Mouse (Mus musculus) right cerebral cortex, adult 2 months (tissue): Measurements from ENCODE around the gene Creb5.

Source experiments
- DNase-seq, 2 experiments: peaks; one replicate each; pipeline ENCODE4 v3.0.0; 2021 to 2022; ENCODE audit warnings: low spot score in 2 of 2

Gene Creb5

GRCm38 (mm10) chr6:53429891-53430290, 142.8 kb downstream of the Creb5 start:
- no peak for DNase-seq

DNA sequence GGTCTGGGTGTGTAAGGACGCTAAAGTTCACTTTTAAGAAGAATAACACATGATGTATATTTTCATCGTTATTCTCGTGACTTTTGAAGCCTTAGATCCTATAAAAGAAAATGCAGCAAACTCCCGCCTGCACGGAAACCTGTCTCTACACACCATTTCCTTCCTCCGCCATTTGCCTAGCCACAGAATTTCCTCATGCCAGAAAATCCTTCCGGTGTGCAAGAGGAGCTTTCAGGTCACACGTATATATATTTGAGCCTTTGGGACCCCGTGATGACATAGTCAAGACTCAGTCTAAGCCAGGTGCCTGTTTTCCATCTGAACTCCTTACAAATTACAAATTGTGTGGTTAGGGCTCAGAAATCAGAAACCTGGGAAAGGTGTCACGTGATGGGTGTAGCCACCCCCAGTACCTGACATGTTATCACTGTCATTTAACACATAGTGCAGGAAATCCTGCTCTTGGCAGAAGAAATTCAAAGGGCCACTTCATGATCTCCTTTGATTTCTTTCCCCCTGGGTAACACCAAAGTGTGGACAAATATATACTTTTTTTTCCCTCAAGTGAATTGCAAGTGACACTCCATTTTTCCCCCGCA, 158.9 kb downstream of the Creb5 start:
- no peak for DNase-seq

- DNase-seq: no peak
These were observed 160.4 kb downstream of the Creb5 start for GRCm38 (mm10) chr6:53447479-53447878.

DNA sequence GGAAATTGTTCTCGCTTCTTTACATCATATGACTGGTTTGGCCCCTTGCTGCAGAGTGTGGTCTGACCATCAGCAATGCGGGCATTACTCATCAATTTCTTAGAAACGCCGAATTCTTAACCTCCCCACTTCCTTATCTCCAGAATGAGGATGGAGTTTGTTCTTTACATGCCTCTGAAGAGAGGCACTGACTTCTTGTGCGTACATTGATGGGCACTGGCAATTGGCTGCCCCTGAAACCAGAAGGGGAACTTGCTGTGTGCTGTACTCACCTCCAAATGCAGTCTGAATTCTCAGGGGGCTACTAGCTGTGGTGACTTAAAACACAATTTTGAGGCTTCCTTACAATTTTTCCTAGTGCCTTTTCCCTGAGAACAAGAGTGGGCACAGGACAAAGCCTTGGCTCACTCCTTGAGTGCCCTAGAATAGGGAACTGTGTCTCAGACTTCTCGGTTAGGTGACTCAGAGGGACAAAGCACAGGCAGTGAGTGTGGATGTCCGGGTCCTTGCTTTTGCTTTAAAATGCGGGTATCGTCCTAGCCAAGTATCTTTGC, 161.3 kb downstream of the Creb5 start:
- DNase-seq: no peak

GRCm38 (mm10) chr6:53449437-53450173, 162.5 kb downstream of the Creb5 start:
- DNase-seq: no peak

GRCm38 (mm10) chr6:53450494-53450893, 163.4 kb downstream of the Creb5 start:
- peak; percentile 16 to 21 for DNase-seq

DNA sequence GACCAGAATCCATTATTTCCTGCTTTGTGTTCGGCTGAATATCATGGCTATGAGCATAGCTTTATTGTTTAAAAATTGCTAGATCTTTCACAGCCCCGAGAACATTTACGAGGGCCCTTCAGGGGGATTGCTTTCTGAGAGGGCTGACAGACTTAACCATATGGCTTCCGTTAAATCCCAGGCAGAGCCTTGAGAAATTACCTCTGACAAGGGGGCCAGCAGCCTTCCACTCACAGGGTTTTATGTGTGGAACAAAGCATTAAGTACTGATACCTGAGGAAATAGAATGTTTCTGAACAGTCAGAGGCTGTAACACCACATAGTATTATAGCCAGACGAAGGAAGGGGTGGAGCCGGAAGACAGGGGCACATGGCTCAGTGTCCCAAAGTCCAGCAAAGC, 165.2 kb downstream of the Creb5 start:
- no peak for DNase-seq

- no peak for DNase-seq
These were observed 168.4 kb downstream of the Creb5 start for GRCm38 (mm10) chr6:53455442-53455841.

DNA sequence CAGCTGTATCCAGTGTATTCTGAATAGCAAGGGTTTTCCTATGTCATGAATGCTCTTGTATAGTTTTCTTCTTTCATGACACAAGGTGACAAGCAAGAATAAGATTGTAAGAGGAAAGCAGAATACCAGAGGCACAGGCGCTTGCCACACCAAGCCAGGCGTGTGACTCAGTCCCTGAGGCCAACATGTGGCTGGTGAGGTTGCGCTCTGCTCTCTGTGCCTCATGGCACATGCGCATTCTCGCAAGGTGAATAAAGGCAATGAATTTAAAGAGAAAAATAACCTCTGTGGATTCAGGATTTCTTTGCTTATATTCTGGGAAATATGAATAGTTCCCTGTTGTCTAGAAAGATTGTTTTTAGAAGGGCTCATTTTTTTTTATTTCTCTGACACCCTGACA, 169.0 kb downstream of the Creb5 start:
- no peak for DNase-seq

DNA sequence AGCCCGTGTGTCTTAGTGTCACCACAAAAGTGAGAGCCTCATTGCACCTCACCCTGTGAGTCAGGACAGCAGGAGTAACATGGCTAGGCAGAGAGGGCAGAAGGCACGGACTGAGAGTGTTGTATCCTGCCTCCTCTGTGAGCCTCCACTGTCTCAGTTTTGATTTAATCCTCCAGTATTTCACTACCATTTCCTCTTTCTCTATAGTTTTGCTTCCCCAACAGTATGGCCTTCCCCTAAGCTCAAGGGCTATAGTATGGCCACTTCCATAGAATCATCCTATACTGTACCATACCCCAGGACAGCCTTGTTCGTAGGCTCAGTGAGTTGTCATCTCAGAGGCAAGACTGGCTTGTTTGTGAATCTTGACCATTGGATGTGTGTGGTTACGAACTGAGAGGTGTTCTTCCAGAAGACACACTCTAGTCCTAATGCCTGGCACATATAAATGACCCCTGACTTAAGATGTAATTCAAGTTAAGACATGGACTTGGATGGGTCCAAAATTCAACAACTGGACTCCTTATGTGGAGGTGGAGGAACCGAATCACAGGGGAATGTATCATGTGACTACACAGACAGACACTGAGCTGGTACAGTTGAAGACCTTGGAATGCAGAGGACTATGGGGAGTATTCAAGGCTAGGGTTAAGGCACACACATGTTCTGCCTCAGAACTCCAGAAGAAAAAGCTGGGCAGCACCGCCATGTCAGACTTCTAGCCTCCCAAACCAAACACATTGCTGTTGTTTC, 173.1 kb downstream of the Creb5 start:
- DNase-seq: no peak

GRCm38 (mm10) chr6:53461056-53461455, 174.0 kb downstream of the Creb5 start:
- DNase-seq: no peak

GRCm38 (mm10) chr6:53461775-53462770, 175.0 kb downstream of the Creb5 start:
- no peak for DNase-seq

- DNase-seq: no peak
These were observed 175.7 kb downstream of the Creb5 start for GRCm38 (mm10) chr6:53462802-53463201.

DNA sequence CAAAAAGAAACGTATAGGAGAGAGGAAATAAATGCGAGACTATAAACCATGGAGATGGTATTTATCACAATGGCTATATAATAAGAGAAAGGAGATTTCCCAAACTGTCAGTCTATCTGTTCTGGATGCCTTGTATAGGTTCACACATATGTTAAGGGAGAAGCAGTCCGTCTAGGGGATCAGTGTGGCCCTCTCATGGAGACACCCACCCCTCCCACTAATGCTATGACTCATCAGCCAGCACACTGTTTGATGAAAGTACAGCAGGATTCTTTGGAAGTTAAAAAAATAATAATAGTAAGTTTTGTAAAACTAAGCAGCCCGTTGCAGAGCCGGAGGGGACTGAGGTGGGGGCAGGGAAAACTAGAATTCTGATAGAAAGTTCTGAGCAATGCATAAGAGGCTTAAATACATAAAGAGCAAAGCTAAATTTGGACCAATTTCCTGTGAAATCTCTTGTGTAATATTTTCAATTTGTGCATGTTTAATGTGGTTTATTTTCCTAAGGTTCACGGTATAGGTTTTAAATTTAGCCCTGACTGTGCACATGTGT, 176.3 kb downstream of the Creb5 start:
- DNase-seq: no peak

DNA sequence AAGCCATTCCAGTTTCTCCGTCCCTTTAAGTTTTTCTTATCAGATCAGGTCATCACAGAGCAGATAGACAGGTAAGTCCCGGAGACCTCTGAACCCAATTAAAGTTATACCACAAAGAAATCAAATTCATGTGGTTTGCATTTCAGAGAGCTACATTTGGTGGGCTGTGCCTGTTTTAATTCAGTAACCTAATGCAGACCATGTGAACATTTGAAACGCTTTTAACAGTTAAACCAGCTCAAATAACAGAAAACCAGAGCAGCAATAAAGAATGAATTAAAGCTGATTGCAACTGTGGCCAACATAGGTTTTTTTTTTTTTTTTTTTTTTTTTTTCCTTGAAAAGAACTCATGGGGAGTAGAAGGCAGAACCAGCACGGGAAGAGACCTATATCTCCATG, 182.1 kb downstream of the Creb5 start:
- DNase-seq: no peak

- DNase-seq: no peak
These were observed 182.6 kb downstream of the Creb5 start for GRCm38 (mm10) chr6:53469703-53470102.

- DNase-seq: no peak
These were observed 183.5 kb downstream of the Creb5 start for GRCm38 (mm10) chr6:53470559-53470958.

DNA sequence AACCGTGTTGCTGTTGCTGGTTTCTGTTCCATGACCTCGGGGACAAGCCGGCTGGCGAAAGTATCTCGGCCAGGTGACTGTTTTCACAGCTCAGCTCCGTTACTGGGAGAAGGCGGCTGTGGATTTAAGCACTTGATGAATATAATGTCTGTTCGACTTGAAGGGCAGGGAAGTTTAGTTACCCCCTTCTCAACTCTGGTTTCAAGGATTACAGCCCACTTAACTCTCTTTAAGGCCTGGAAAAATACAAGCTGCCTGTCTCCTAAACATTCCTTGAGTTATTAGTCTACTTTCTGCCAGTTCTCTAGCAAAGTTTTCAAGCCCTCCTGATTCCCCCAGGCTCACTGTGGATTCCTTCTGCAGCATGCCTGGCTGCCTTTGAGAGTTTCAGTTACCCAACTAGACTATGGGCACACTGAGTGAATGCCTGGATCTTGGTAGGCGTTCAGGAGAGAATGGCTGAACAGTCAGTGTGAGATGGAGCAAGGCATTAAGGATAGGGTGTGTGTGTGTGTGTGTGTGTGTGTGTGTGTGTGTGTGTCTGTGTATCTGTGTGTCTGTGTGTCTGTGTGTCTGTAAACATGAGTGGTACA, 184.0 kb downstream of the Creb5 start:
- no peak for DNase-seq

DNA sequence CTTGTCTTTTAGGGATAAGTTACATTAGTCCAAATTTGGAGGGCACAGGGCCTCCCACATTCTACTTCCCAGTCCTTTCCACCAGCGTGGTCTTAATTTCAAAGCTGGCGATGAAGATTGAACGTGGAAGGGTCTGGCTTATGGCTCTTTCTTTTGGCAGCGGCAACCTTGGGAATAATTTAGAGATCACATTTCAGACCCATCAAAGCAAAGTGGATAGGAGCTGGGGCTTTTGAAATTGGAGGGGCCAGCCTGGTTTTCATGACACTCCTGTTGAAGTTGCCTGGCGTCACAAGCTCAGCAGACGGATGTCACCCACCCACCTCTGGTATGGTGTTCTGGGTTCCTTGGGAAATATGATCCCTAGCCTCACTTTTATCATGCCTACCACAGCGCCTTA, 185.7 kb downstream of the Creb5 start:
- no peak for DNase-seq

DNA sequence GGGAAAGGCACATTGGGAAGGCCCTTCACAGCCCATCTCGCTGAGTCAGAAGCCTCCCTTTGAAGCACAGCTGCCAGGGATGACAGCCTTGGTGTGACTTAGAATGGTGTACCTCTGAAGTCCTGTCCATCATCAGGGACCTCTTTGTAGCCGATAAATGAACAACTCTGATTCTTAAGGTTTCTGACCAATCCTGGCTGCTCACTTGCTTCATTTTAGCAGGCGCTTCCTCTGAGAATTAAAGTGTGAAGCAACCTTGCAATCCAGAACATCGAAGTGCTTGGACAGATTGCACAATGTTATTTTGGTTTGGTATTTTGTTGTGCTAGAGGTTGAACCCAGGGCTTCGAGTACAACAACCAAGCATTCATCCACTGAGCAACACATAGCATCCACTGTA, 190.4 kb downstream of the Creb5 start:
- no peak for DNase-seq

GRCm38 (mm10) chr6:53490917-53491316, 203.8 kb downstream of the Creb5 start:
- no peak for DNase-seq
